ENCODE assay signal across 21 mouse cellular contexts in the genomic region with DNA sequence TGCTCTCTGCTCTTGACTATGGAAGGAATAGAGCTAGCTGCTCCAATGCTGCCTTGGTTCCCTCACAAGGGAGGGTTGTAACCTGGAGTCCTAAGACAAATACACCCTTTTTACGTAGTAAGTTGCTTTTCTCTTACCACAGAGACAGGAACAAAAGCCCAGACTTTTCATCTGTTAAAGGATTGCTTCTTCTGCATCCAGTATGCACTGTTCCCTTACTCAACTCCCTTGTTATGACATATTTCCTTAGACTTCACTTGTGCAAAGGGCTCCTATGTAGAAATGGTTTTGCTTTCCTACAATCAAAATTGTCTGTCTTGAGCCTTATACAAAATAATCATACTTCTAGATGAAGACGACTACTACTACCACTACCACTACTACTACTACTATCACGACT.
DNase-seq lines count a peak whose midpoint lies in the region; ATAC-seq lines count a peak whose summit lies in the region.
"Had no signal": no experiment of that assay in that cellular context is flagged by ENCODE, and none has a peak within 500 bp of the region (broad histone marks: within the 10 kb centered on the region; RNA-seq: fewer than 3 reads in every experiment).

No protein-coding gene starts in this region.

- H3K9ac ChIP-seq in liver, embryonic 15.5 days, result no peak overlapping the region
- H3K9ac ChIP-seq in liver, embryonic 11.5 days (ENCODE audit: low read depth, low read length), result no peak overlapping the region
- H3K9ac ChIP-seq: embryonic facial prominence, embryonic 13.5 days; forebrain, embryonic 12.5 days; heart, embryonic 13.5 days; hindbrain, embryonic 13.5 days had no signal

- no peaks in the 10 kb centered on the region for H3K36me3 ChIP-seq in liver, embryonic 15.5 days (replicated peaks)
- no peaks in the 10 kb centered on the region for H3K36me3 ChIP-seq in liver, embryonic 11.5 days (ENCODE audit: control insufficient read depth, insufficient read depth, low read length)
- no peaks in the 10 kb centered on the region for H3K36me3 ChIP-seq in macrophage (ENCODE audit: inconsistent target)
- H3K36me3 ChIP-seq: embryonic facial prominence, embryonic 13.5 days; forebrain, embryonic 12.5 days; heart, embryonic 13.5 days; hindbrain, embryonic 13.5 days had no signal

- H3K27ac ChIP-seq in liver, embryonic 15.5 days (replicated peaks), result peak overlapping the region; percentile 31; the same call in 1 of the 2 replicates
- H3K27ac ChIP-seq in liver, embryonic 11.5 days (ENCODE audit: low read depth, low read length), result no peak overlapping the region
- H3K27ac ChIP-seq in macrophage, result peak overlapping the region; percentile 89
- H3K27ac ChIP-seq: embryonic facial prominence, embryonic 13.5 days; forebrain, embryonic 12.5 days; heart, embryonic 13.5 days; hindbrain, embryonic 13.5 days had no signal

- 56% methylated on average over 3 of the region's 3 CpGs for WGBS in liver, embryonic 15.5 days (ENCODE audit: insufficient replicate concordance)
- 87% methylated on average over 3 of the region's 3 CpGs for WGBS in liver, embryonic 11.5 days
- 79% methylated on average over 3 of the region's 3 CpGs for WGBS in macrophage (ENCODE audit: missing documents)

- no peak for DNase-seq in liver, embryonic 11.5 days (ENCODE audit: low spot score)
- DNase-seq in lung, postnatal 25 days (ENCODE audit: low spot score), result peak; percentile 9
- no peak for DNase-seq in lung, postnatal 4 days
- DNase-seq in cerebellum, postnatal 25 days, result no peak
- no peak for DNase-seq in embryo, embryonic 11 days
- DNase-seq: adrenal gland, postnatal 14 days; cerebellum, adult 11 months; cerebellum, adult 8-10 months; cerebellum, postnatal 14 days; gastrocnemius, postnatal 14 days; heart, postnatal 4 days had no signal

- 0 out of 2 replicates have a peak, but pooled peaks cover 3% of the 10 kb centered on the region for H3K4me1 ChIP-seq in liver, embryonic 15.5 days (replicated peaks)
- no peaks in the 10 kb centered on the region for H3K4me1 ChIP-seq in liver, embryonic 11.5 days (replicated peaks; ENCODE audit: control insufficient read depth, insufficient read depth, low read length)
- H3K4me1 ChIP-seq: embryonic facial prominence, embryonic 13.5 days; forebrain, embryonic 12.5 days; hindbrain, embryonic 13.5 days had no signal

- no peak overlapping the region for H3K4me3 ChIP-seq in liver, embryonic 15.5 days (replicated peaks)
- no peak overlapping the region for H3K4me3 ChIP-seq in liver, embryonic 11.5 days (ENCODE audit: low read depth, low read length)
- no peak overlapping the region for H3K4me3 ChIP-seq in macrophage (ENCODE audit: inconsistent target)
- H3K4me3 ChIP-seq: embryonic facial prominence, embryonic 13.5 days; forebrain, embryonic 12.5 days; heart, embryonic 13.5 days; hindbrain, embryonic 13.5 days had no signal

- no peak for ATAC-seq in liver, embryonic 15.5 days (ENCODE audit: insufficient read depth)
- no peak for ATAC-seq in liver, embryonic 11.5 days (replicated peaks; ENCODE audit: low FRiP score)
- ATAC-seq: activated CD4-positive, CD25-positive, alpha-beta regulatory T cell, adult 4 months; forebrain, embryonic 16.5 days; Patski had no signal

- no peaks in the 10 kb centered on the region for H3K79me2 ChIP-seq in macrophage (ENCODE audit: inconsistent target)

- no peaks in the 10 kb centered on the region for H3K27me3 ChIP-seq in liver, embryonic 15.5 days
- no peaks in the 10 kb centered on the region for H3K27me3 ChIP-seq in liver, embryonic 11.5 days (replicated peaks; ENCODE audit: control insufficient read depth, insufficient read depth, low read length)
- H3K27me3 ChIP-seq: CH12.LX; embryonic facial prominence, embryonic 13.5 days; forebrain, embryonic 12.5 days; heart, embryonic 13.5 days; hindbrain, embryonic 13.5 days; Patski had no signal

- H3K9me3 ChIP-seq in liver, embryonic 15.5 days (replicated peaks), result no peaks in the 10 kb centered on the region
- H3K9me3 ChIP-seq in liver, embryonic 11.5 days (ENCODE audit: control insufficient read depth, low read length), result no peaks in the 10 kb centered on the region
- H3K9me3 ChIP-seq: hindbrain, embryonic 13.5 days had no signal

- H3K4me2 ChIP-seq in liver, embryonic 15.5 days, result no peak overlapping the region
- H3K4me2 ChIP-seq in liver, embryonic 11.5 days, result no peak overlapping the region
- H3K4me2 ChIP-seq: embryonic facial prominence, embryonic 13.5 days; forebrain, embryonic 12.5 days; heart, embryonic 13.5 days; hindbrain, embryonic 13.5 days had no signal
